Mouse (Mus musculus): ENCODE results near the gene Snx9. TPM values are rescaled to one million over a fixed set of nuclear protein-coding genes. Genes with fewer than 3 reads are reported as not detected.

Snx9 gene
- polyA plus RNA-seq (2017; shearing (Covaris generic)): 1 to 10 TPM; 2.1 to 2.6 (median 2.6) TPM

GRCm38 (mm10) chr17:5841128-5841942 lies at the start of gene Snx9:
TSS of gene Snx9 (plus strand) at chr17:5841329.
- ATAC-seq: peak; percentile 58

DNA sequence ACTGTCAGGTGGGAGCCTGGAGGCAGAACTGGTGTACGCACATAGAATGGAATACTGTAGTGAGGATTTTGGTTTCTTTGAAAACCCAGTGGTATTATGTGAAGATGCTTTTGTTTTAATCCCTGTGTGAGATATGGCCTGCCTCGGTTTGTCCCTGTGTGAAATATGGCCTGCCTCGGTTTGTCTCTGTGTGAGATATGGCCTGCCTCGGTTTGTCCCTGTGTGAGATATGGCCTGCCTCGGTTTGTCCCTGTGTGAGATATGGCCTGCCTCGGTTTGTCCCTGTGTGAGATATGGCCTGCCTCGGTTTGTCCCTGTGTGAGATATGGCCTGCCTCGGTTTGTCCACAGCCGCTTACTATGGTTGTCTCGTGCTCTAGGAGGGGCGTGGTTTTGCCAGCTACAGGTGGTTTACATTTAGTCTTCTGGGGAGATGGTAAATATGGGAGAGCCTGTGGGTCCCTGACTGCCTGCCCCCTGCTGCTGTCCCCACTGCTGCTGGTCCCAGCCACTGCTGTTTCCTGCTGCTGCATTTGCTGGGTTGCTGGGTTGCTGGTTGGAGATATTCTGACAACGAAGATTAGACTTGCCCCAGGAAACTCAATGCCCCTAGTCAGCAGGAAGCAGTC lies 48.9 kb upstream of the Snx9 start:
- ATAC-seq: no peak

DNA sequence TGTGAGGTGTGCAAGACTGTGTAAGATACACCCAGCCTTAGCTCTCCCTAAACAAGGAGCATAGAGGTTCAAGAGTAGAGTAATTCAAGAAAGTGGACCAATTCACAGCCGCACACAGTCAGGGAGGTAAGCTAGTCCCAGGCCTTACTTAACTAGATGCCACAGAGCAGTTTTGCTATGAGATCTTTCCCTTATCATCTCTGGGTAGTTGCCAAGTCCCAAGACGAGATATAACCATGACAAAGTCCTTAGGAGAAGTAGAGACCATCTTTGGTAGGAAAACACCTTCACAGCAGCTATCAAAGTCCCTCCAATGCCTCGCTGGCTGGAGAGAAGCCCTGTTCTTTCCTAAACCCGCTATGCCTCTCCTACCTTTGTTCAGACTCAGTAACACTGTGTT lies 47.5 kb upstream of the Snx9 start:
- ATAC-seq: no peak

- no peak for ATAC-seq
Observed at GRCm38 (mm10) chr17:5794276-5794675, 46.9 kb upstream of the Snx9 start.

DNA sequence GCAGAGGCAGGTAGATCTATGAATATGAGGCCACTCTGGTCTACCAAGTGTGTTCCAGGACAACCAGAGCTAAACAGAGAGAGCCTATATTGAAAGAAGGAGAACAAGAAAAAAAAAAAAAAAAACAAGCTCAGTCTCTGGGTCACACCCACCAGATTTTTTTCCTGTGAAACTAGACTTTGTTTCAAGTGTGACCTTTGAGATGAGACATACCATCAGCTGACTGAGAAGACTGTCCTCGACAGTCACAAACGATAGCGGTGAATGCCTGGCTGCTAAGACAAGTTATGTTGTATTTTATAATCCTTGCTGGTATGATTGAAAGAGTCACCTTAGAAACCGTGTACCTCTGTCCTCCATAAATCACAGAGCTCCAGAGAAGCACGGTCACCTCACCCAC lies 45.8 kb upstream of the Snx9 start:
- ATAC-seq: no peak

DNA sequence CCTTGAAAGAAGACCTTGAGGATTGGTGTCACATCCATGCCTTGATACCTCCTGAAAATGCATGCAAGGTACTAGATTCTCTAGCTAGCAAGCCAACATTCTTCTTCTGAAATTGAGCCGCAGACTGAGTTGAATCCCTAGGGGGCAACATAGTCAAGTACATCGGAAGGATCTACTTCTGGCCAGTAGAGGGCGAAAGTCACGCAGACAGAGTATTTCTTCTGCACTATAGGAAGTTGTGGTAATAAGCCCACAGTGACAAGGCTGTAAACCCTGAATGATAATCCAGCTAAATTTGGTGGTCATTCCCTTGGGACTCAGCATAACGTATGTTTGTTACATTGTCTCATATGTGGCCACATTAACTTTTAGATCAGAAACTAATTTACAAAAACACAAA lies 45.3 kb upstream of the Snx9 start:
- peak; percentile 94 for ATAC-seq

GRCm38 (mm10) chr17:5797124-5797760 lies 43.9 kb upstream of the Snx9 start:
- no peak for ATAC-seq

DNA sequence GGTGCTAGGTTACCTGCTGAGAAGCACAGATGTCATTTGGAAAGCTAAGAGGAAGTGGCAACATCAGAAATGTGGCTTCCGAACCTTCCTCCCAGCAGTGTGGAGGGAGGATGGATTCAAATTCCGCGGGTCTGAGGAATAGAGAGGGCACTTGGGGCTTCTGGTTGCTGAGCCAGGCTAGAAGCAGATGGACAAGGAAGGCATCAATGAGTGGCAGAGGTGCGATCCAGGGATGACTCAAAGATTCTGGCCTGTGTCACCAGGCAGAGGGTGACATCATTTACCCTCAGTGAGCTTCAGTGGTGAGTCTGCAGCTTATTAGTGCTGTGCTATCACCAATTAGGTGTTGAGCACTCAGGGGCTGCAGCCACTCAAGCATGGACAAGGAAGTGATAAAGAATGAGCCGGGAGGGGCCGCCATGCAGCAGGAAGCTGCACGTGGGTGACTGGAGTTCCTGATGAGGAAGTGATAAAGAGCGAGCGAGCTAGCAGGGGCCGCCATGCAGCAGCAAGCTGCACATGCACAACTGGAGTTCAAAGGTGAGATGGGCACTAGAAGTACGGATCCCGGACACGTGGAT lies 42.8 kb upstream of the Snx9 start:
- ATAC-seq: peak; percentile 3

DNA sequence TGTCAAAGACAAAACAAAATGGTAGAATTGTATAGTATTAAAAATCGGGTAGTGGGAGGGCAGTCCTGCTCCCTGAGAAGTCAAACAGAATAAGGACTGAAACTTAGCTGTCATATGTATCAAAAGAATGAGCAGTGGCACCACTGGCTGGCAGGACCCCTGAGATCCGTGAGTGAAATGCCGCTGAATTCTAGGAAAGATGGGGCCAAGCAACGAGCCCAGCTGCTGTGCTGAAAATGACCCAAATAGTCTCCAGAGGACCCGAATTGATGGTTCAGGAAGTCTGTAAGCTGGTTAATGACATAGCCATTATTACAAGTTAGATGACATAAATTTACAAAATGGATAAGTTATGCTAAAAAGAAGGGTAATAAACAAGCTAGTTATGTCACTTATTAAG lies 42.2 kb upstream of the Snx9 start:
- ATAC-seq: no peak

DNA sequence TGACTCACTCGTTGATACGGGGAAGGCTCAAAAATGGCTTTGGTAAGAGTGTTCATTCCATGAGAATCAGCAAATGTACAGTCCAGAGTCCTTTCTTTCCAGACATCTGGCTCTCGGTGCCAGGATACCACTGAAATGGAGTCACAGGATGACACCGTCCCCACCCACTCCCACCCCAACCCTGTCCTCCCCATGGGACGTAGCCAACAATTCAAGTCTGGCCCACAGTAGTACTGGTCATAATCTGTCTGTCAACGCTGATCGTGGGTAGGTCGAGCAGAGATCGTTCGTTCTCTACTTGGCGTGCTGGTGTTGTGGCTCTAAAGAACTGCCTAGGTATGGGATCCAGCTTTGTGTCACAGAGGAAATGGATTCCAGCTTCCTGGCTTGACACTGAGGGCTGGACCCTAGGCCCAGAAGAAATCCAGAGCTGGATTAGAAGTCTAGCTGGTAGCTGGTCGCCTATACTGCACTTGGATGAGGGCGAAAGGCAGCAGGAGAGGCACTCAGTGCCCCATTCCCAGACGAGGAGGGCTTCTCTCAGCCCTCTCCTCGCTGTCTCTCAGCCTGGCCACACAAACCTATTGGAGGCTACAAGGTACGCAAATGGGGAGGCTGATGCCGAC lies 41.6 kb upstream of the Snx9 start:
- no peak for ATAC-seq

- no peak for ATAC-seq
Observed at GRCm38 (mm10) chr17:5800254-5800653, 40.9 kb upstream of the Snx9 start.

- ATAC-seq: no peak
Observed at GRCm38 (mm10) chr17:5800824-5801560, 40.1 kb upstream of the Snx9 start.

DNA sequence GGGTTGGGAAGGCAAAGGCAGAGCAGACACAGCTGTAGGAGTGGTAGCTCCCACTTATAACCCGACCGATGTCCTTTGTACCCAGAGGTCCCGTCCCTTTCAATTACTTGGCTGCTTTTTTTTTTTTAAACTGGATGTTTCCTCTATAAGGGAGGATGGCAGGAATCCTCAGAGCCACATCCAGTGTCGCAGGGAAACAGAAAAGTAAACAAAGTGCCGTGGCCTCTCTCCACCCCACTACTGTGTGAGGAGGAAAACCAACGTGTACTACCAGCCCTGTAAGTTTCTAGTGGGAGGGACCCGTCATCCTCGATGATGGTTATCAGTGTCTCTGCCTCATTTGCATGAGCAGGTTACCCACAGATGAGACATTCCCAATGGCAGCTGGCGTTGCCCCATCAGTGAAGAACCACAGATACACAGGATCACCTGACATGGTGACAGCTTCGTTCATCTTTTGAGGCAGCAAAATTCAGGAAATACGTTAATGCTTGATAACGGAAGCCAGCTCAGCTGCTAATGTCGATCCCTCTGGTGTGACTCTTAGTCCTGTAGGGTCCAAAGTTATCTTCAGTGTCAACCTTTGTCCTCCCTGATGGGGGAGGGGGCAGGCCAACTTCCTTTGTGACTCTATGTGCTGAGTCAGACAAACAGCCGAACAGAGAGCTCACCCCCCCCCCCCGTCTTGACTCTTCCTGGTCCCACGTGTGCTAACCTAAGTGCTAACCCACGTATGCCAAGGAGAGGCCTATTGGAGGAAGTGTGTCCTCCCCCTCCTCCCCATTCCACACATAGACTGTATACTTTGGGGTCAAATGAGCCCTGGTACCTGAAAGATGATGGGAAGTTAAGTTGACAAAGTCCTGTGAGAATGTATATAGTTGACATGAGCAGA lies 39.1 kb upstream of the Snx9 start:
- ATAC-seq: peak; percentile 37

GRCm38 (mm10) chr17:5802656-5802955 lies 38.5 kb upstream of the Snx9 start:
- ATAC-seq: no peak

GRCm38 (mm10) chr17:5803229-5804012 lies 37.7 kb upstream of the Snx9 start:
- ATAC-seq: peak; percentile 18

DNA sequence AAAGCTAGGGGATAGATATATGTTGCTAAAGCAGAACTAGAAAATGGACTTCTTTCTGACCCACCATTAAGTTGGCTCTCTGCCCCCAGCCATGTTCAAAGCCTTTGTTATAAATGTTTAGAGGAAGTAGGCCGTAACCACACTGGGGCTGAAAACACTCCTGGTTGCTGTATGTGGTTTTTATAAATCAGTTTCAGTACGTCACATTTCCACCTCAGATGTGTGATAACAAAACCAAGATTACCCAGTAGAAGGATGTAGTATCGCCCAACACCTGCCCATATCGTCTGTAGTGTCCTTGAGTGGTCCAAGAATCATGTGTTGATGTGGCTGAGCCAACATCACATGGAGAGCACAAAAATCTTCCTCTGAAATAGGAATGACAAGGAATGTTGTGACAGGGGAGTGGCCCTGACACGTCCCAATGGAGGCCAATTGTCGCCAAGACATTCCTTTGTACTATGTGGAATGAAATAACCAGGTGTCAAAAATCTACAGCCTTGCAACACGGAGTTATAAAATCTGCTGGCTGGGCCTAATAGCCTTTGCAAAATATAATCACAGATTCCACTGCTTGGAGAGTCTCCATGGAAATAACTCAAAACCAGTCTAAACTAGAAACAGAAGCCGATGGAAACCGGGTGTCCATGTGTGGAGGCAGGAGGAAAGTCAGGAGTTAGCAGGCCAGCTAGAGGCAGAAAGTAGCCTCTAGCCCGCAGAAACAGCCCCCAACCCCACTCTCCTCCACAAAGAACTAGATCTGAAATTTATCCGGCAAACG lies 36.6 kb upstream of the Snx9 start:
- ATAC-seq: peak; percentile 60

- peak; percentile 65 for ATAC-seq
Observed at GRCm38 (mm10) chr17:5805151-5805834, 35.8 kb upstream of the Snx9 start.

GRCm38 (mm10) chr17:5805935-5806334 lies 35.2 kb upstream of the Snx9 start:
- no peak for ATAC-seq

DNA sequence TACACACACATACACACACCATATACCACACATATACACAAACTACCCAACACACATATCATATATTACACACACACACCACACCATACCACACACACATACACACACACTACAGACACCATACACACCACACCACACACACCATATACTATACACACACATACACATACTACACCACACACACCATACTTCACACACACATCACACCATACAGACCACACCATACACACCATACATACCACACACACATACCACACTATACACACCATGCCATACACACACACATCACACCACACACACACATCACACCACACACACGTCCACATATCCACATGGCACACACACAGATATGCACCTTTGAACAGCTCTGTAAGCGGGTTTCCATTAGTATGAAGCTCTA lies 34.3 kb upstream of the Snx9 start:
- ATAC-seq: no peak
